Mouse (Mus musculus): ENCODE results near the gene Hydin. TPM values are rescaled to one million over a fixed set of nuclear protein-coding genes. Genes with fewer than 3 reads are reported as not detected.
"Not testable (repeated sequence)": the region's sequence is repeated elsewhere in the genome, so short reads cannot be mapped to it uniquely, and the experiment has no call there.

The Hydin gene
- polyA plus RNA-seq, 1 experiment from 2014 or later = 0.08 TPM

- H3K27ac ChIP-seq (replicated peaks in 1 of 2; ENCODE audit: control insufficient read depth in 1 of 2, insufficient read depth in 1 of 2, low read depth in 2 of 2, low read length in 2 of 2) = no peak overlapping the region
- H3K4me1 ChIP-seq (ENCODE audit: control insufficient read depth in 2 of 2, insufficient read depth in 2 of 2, low read length in 2 of 2) = no peaks in the 10 kb centered on the region
- H3K4me2 ChIP-seq (ENCODE audit: low read length) = no peak overlapping the region
- no peak overlapping the region for H3K4me3 ChIP-seq (ENCODE audit: control insufficient read depth in 1 of 2, insufficient read depth in 1 of 2, low read depth in 1 of 2, low read length in 2 of 2)
- H3K9me3 ChIP-seq (ENCODE audit: control insufficient read depth, low read length) = no peaks in the 10 kb centered on the region
- no peaks in the 10 kb centered on the region for H3K36me3 ChIP-seq (ENCODE audit: control insufficient read depth, insufficient read depth, low read length)
- no peak for ATAC-seq (ENCODE audit: insufficient number of reproducible peaks, insufficient read depth, low FRiP score, low read depth)
- 66% methylated on average over 4 of the region's 4 CpGs for WGBS
- no peaks in the 10 kb centered on the region for H3K27me3 ChIP-seq (ENCODE audit: control insufficient read depth, insufficient read depth, low read length)
- no peak overlapping the region for H3K9ac ChIP-seq (ENCODE audit: low read length)
Observed at GRCm38 (mm10) chr8:110362975-110363374, 96.2 kb downstream of the Hydin start.

DNA sequence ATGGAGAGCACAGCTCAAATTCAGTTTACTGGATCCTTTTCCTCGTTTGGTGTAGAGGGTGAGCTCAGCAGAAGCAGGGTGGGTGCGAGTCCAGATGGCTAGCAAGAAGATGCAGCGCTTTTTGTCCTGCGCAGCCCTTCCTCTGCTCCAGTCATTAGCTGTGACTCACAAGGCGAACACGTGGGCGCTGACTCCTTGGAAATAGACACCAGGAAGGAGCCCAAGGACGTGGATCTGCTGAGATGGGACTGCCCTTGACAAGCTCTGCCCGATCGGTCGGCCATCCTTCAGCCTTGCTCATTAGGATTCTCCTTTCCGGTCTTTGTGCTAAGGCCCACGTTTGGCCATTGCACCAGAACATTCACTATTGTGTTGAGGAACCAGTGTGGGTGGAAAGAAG lies 106.1 kb downstream of the Hydin start:
- H3K27ac ChIP-seq (replicated peaks in 1 of 2; ENCODE audit: control insufficient read depth in 1 of 2, insufficient read depth in 1 of 2, low read depth in 2 of 2, low read length in 2 of 2) = no peak overlapping the region
- no peaks in the 10 kb centered on the region for H3K27me3 ChIP-seq (ENCODE audit: control insufficient read depth, insufficient read depth, low read length)
- H3K9ac ChIP-seq (ENCODE audit: low read length) = no peak overlapping the region
- H3K4me1 ChIP-seq (ENCODE audit: control insufficient read depth in 2 of 2, insufficient read depth in 2 of 2, low read length in 2 of 2) = no peaks in the 10 kb centered on the region
- H3K4me3 ChIP-seq (ENCODE audit: control insufficient read depth in 1 of 2, insufficient read depth in 1 of 2, low read depth in 1 of 2, low read length in 2 of 2) = no peak overlapping the region
- 81% methylated on average over 13 of the region's 13 CpGs for WGBS
- H3K36me3 ChIP-seq (ENCODE audit: control insufficient read depth, insufficient read depth, low read length) = no peaks in the 10 kb centered on the region
- no peak overlapping the region for H3K4me2 ChIP-seq (ENCODE audit: low read length)
- no peaks in the 10 kb centered on the region for H3K9me3 ChIP-seq (ENCODE audit: control insufficient read depth, low read length)
- ATAC-seq (ENCODE audit: insufficient number of reproducible peaks, insufficient read depth, low FRiP score, low read depth) = no peak

DNA sequence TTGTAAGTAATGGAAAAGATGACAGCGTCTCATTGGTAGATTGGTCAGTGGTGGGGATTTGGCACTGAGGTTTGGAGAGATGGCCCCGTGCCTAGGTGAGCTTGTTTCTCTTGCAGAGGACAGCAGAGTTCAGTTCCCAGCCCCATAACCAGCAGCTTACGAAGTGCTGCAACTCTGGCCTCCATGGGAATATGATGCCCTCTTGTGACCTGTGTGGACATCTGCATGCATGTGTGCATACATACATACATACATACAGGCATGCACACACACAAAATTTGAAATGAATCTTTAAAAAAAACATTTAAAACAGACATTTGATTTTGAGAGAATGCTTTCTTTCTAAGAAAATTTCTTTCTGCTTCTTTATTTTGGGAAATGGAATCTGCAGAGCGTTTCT lies 106.9 kb downstream of the Hydin start:
- WGBS = 75% methylated on average over 4 of the region's 4 CpGs
- no peaks in the 10 kb centered on the region for H3K4me1 ChIP-seq (ENCODE audit: control insufficient read depth in 2 of 2, insufficient read depth in 2 of 2, low read length in 2 of 2)
- H3K27me3 ChIP-seq (ENCODE audit: control insufficient read depth, insufficient read depth, low read length) = no peaks in the 10 kb centered on the region
- no peak overlapping the region for H3K27ac ChIP-seq (replicated peaks in 1 of 2; ENCODE audit: control insufficient read depth in 1 of 2, insufficient read depth in 1 of 2, low read depth in 2 of 2, low read length in 2 of 2)
- no peak overlapping the region for H3K4me2 ChIP-seq (ENCODE audit: low read length)
- no peaks in the 10 kb centered on the region for H3K36me3 ChIP-seq (ENCODE audit: control insufficient read depth, insufficient read depth, low read length)
- H3K9ac ChIP-seq (ENCODE audit: low read length) = no peak overlapping the region
- no peak overlapping the region for H3K4me3 ChIP-seq (ENCODE audit: control insufficient read depth in 1 of 2, insufficient read depth in 1 of 2, low read depth in 1 of 2, low read length in 2 of 2)
- no peaks in the 10 kb centered on the region for H3K9me3 ChIP-seq (ENCODE audit: control insufficient read depth, low read length)
- no peak for ATAC-seq (ENCODE audit: insufficient number of reproducible peaks, insufficient read depth, low FRiP score, low read depth)

GRCm38 (mm10) chr8:110382751-110383150 lies 116.0 kb downstream of the Hydin start:
- no peak for ATAC-seq (ENCODE audit: insufficient number of reproducible peaks, insufficient read depth, low FRiP score, low read depth)
- Histone ChIP-seq H3K4me2 (ENCODE audit: low read length) (no peak overlapping the region), H3K4me1 (ENCODE audit: control insufficient read depth in 2 of 2, insufficient read depth in 2 of 2, low read length in 2 of 2) (no peaks in the 10 kb centered on the region), H3K36me3 (ENCODE audit: control insufficient read depth, insufficient read depth, low read length) (no peaks in the 10 kb centered on the region), H3K4me3 (ENCODE audit: control insufficient read depth in 1 of 2, insufficient read depth in 1 of 2, low read depth in 1 of 2, low read length in 2 of 2) (no peak overlapping the region), H3K27ac (replicated peaks in 1 of 2; ENCODE audit: control insufficient read depth in 1 of 2, insufficient read depth in 1 of 2, low read depth in 2 of 2, low read length in 2 of 2) (no peak overlapping the region), H3K27me3 (ENCODE audit: control insufficient read depth, insufficient read depth, low read length) (no peaks in the 10 kb centered on the region), H3K9me3 (ENCODE audit: control insufficient read depth, low read length) (no peaks in the 10 kb centered on the region), H3K9ac (ENCODE audit: low read length) (no peak overlapping the region)
- WGBS = 61% methylated on average over 8 of the region's 8 CpGs

GRCm38 (mm10) chr8:110384632-110385031 lies 117.9 kb downstream of the Hydin start:
- not testable (repeated sequence) for H3K36me3 ChIP-seq (ENCODE audit: control insufficient read depth, insufficient read depth, low read length); H3K4me3 ChIP-seq (ENCODE audit: control insufficient read depth in 1 of 2, insufficient read depth in 1 of 2, low read depth in 1 of 2, low read length in 2 of 2); H3K9ac ChIP-seq (ENCODE audit: low read length); H3K9me3 ChIP-seq (ENCODE audit: control insufficient read depth, low read length); H3K27ac ChIP-seq (replicated peaks in 1 of 2; ENCODE audit: control insufficient read depth in 1 of 2, insufficient read depth in 1 of 2, low read depth in 2 of 2, low read length in 2 of 2); H3K4me2 ChIP-seq (ENCODE audit: low read length); H3K27me3 ChIP-seq (ENCODE audit: control insufficient read depth, insufficient read depth, low read length); H3K4me1 ChIP-seq (ENCODE audit: control insufficient read depth in 2 of 2, insufficient read depth in 2 of 2, low read length in 2 of 2); ATAC-seq (ENCODE audit: insufficient number of reproducible peaks, insufficient read depth, low FRiP score, low read depth)
- 88% methylated on average over 6 of the region's 6 CpGs for WGBS

DNA sequence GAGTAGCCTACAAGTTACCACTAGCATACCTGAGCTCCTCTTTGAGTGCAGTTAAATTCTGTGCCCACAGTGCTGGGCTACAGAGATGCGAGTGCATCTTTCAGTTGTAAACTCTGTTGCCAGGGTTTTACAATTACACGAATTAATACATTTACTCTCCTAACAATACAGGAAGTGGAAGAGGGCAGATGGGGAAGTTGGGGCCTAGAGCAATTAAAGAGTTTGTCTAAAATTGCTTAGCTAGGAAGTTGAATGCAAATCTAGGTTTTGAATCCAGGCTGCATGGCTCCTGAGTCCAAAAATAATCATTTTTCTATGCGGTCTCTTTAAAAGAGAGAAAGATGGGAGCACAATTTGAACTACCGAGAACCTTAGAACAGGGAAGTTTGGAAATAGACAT lies 128.9 kb downstream of the Hydin start:
- H3K27me3 ChIP-seq (ENCODE audit: control insufficient read depth, insufficient read depth, low read length) = no peaks in the 10 kb centered on the region
- H3K9me3 ChIP-seq (ENCODE audit: control insufficient read depth, low read length) = no peaks in the 10 kb centered on the region
- H3K9ac ChIP-seq (ENCODE audit: low read length) = no peak overlapping the region
- H3K4me1 ChIP-seq (ENCODE audit: control insufficient read depth in 2 of 2, insufficient read depth in 2 of 2, low read length in 2 of 2) = no peaks in the 10 kb centered on the region
- H3K4me2 ChIP-seq (ENCODE audit: low read length) = no peak overlapping the region
- no peaks in the 10 kb centered on the region for H3K36me3 ChIP-seq (ENCODE audit: control insufficient read depth, insufficient read depth, low read length)
- H3K4me3 ChIP-seq (ENCODE audit: control insufficient read depth in 1 of 2, insufficient read depth in 1 of 2, low read depth in 1 of 2, low read length in 2 of 2) = no peak overlapping the region
- no peak for ATAC-seq (ENCODE audit: insufficient number of reproducible peaks, insufficient read depth, low FRiP score, low read depth)
- no peak overlapping the region for H3K27ac ChIP-seq (replicated peaks in 1 of 2; ENCODE audit: control insufficient read depth in 1 of 2, insufficient read depth in 1 of 2, low read depth in 2 of 2, low read length in 2 of 2)
- WGBS = 81% methylated on average over 4 of the region's 4 CpGs

GRCm38 (mm10) chr8:110400536-110400935 lies 133.8 kb downstream of the Hydin start:
- Histone ChIP-seq H3K4me2 (ENCODE audit: low read length) (no peak overlapping the region), H3K4me1 (ENCODE audit: control insufficient read depth in 2 of 2, insufficient read depth in 2 of 2, low read length in 2 of 2) (no peaks in the 10 kb centered on the region), H3K9me3 (ENCODE audit: control insufficient read depth, low read length) (0 out of 2 replicates have a peak, but pooled peaks cover 2% of the 10 kb centered on the region), H3K9ac (ENCODE audit: low read length) (no peak overlapping the region), H3K27me3 (ENCODE audit: control insufficient read depth, insufficient read depth, low read length) (no peaks in the 10 kb centered on the region), H3K36me3 (ENCODE audit: control insufficient read depth, insufficient read depth, low read length) (no peaks in the 10 kb centered on the region), H3K27ac (replicated peaks in 1 of 2; ENCODE audit: control insufficient read depth in 1 of 2, insufficient read depth in 1 of 2, low read depth in 2 of 2, low read length in 2 of 2) (no peak overlapping the region), H3K4me3 (ENCODE audit: control insufficient read depth in 1 of 2, insufficient read depth in 1 of 2, low read depth in 1 of 2, low read length in 2 of 2) (no peak overlapping the region)
- ATAC-seq (ENCODE audit: insufficient number of reproducible peaks, insufficient read depth, low FRiP score, low read depth) = no peak
- WGBS = 79% methylated on average over 6 of the region's 6 CpGs

DNA sequence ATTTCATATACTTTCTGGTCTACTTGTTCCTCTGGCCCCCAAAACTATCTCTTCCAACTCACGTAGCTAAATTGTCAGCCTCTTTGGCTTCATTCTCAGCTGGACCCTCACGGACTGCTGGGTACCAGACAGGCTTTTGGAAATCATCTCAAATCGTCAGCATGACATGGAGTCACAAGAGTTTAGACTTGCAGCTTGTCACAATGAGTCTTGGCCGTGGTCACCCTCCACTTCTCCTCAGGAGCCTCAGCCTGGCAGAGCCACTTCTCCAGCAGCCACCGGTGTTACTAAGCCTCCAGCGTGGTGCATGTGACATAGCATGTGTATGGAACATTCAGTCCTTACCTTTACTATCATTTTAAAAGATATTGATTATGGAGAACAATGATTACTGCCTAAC lies 135.5 kb downstream of the Hydin start:
- Histone ChIP-seq H3K27me3 (ENCODE audit: control insufficient read depth, insufficient read depth, low read length) (no peaks in the 10 kb centered on the region), H3K27ac (replicated peaks in 1 of 2; ENCODE audit: control insufficient read depth in 1 of 2, insufficient read depth in 1 of 2, low read depth in 2 of 2, low read length in 2 of 2) (no peak overlapping the region), H3K9me3 (ENCODE audit: control insufficient read depth, low read length) (0 out of 2 replicates have a peak, but pooled peaks cover 2% of the 10 kb centered on the region), H3K4me2 (ENCODE audit: low read length) (no peak overlapping the region), H3K36me3 (ENCODE audit: control insufficient read depth, insufficient read depth, low read length) (no peaks in the 10 kb centered on the region), H3K9ac (ENCODE audit: low read length) (no peak overlapping the region), H3K4me3 (ENCODE audit: control insufficient read depth in 1 of 2, insufficient read depth in 1 of 2, low read depth in 1 of 2, low read length in 2 of 2) (no peak overlapping the region), H3K4me1 (ENCODE audit: control insufficient read depth in 2 of 2, insufficient read depth in 2 of 2, low read length in 2 of 2) (no peaks in the 10 kb centered on the region)
- 79% methylated on average over 6 of the region's 6 CpGs for WGBS
- no peak for ATAC-seq (ENCODE audit: insufficient number of reproducible peaks, insufficient read depth, low FRiP score, low read depth)
